Comparison of ENCODE assay signal across 10 mouse cellular contexts in the genomic region with DNA sequence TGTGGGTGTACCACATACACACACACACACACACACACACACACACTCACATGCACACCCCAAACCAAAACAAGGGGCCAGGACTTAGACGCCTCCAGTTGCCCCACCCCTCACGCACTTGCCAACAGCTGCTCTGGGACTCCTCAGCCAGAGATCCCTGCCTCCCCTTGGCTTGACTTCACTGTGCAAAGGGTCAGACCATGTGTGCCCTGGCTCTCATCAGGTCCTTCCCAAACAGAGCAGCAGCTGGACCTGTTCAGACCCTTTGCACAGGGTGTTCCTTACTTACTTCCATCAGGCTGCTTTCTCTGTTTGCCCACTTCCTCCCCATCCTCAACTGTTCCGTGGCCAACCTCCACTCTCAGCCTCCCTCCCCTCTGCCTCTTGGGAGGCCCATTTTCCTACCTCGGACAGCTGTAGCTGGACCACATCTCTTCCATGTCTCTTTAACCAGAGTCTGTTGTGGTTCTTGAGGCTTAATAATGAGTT. TPM values are rescaled to one million over a fixed set of nuclear protein-coding genes. Genes with fewer than 3 reads are reported as not detected.
DNase-seq lines count a peak whose midpoint lies in the region; ATAC-seq lines count a peak whose summit lies in the region.
"Had no signal": no experiment of that assay in that cellular context is flagged by ENCODE, and none has a peak within 500 bp of the region (broad histone marks: within the 10 kb centered on the region; RNA-seq: fewer than 3 reads in every experiment).

No protein-coding gene starts in this region.

- H3K27me3 ChIP-seq in heart, embryonic 10.5 days (ENCODE audit: insufficient read depth, poor library complexity, severe bottlenecking) = peaks cover 17% of the 10 kb centered on the region; the same call in 1 of the 2 replicates
- H3K27me3 ChIP-seq in forebrain, embryonic 16.5 days (replicated peaks; ENCODE audit: control insufficient read depth, insufficient read depth, low read length) = no peaks in the 10 kb centered on the region

- 64% methylated on average over 4 of the region's 4 CpGs for WGBS in heart, embryonic 10.5 days
- 74% methylated on average over 4 of the region's 4 CpGs for WGBS in forebrain, embryonic 16.5 days

- H3K4me1 ChIP-seq in heart, embryonic 10.5 days = peaks cover 36% of the 10 kb centered on the region
- H3K4me1 ChIP-seq in forebrain, embryonic 16.5 days (replicated peaks; ENCODE audit: control insufficient read depth, insufficient read depth, low read length) = 0 out of 2 replicates have a peak, but pooled peaks cover 3% of the 10 kb centered on the region

- peak; percentile 72 for ATAC-seq in common myeloid progenitor, adult 5-6 weeks (replicated peaks; ENCODE audit: low read depth, poor library complexity, severe bottlenecking)
- no peak for ATAC-seq in forebrain, embryonic 16.5 days

- H3K4me2 ChIP-seq in forebrain, embryonic 16.5 days (ENCODE audit: low read length) = no peak overlapping the region
- H3K4me2 ChIP-seq: hindbrain, embryonic 14.5 days had no signal

- no peak overlapping the region for H3K4me3 ChIP-seq in heart, embryonic 10.5 days
- H3K4me3 ChIP-seq in forebrain, embryonic 16.5 days (replicated peaks; ENCODE audit: low read length) = no peak overlapping the region

- intact Hi-C loops in heart, postnatal 36 days (cut with DNase I) = no loop called here

- H3K9me3 ChIP-seq in heart, embryonic 10.5 days = no peaks in the 10 kb centered on the region
- no peaks in the 10 kb centered on the region for H3K9me3 ChIP-seq in forebrain, embryonic 16.5 days (ENCODE audit: control insufficient read depth, low read length)

- no peaks in the 10 kb centered on the region for H3K36me3 ChIP-seq in heart, embryonic 10.5 days
- no peaks in the 10 kb centered on the region for H3K36me3 ChIP-seq in forebrain, embryonic 16.5 days (ENCODE audit: control insufficient read depth, insufficient read depth)

- peak; percentile 99 for DNase-seq in heart, adult 11 months
- no peak for DNase-seq in heart, embryonic 10.5 days (ENCODE audit: low spot score)
- peak; percentile 72 to 79 for DNase-seq in heart, postnatal 36 days
- DNase-seq in ovary, postnatal 36 days (ENCODE audit: low spot score) = peak; percentile 68
- no peak for DNase-seq in right cerebral cortex, postnatal 14 days
- DNase-seq in T-cell, adult 2 months (ENCODE audit: low spot score) = no peak
- DNase-seq: left cerebral cortex, postnatal 4 days had no signal

- no peak overlapping the region for H3K27ac ChIP-seq in heart, embryonic 10.5 days
- H3K27ac ChIP-seq in forebrain, embryonic 16.5 days (ENCODE audit: low read length) = no peak overlapping the region
- H3K27ac ChIP-seq: hindbrain, embryonic 14.5 days had no signal

- no peak overlapping the region for H3K9ac ChIP-seq in forebrain, embryonic 16.5 days (replicated peaks; ENCODE audit: low read depth, low read length)
- H3K9ac ChIP-seq: hindbrain, embryonic 14.5 days had no signal

RNA-seq across cellular contexts. Expression of a gene that starts 42.0 kb away (rescaled TPM):
- polyA plus RNA-seq in heart, embryonic 10.5 days (2016; fragmentation: Nextera tagmentation; extraction: Ambion mirVana) = 9.9 and 10.3 TPM in 2 replicates
- 20.4 and 21.1 TPM in 2 replicates for total RNA-seq in common myeloid progenitor, adult 5-6 weeks (2017)
- total RNA-seq in heart, postnatal 36 days (2021) = 10 to 100 TPM; 28.0 to 28.6 TPM
- 13.0 and 15.9 TPM in 2 replicates for polyA plus RNA-seq in forebrain, embryonic 16.5 days (2015; fragmentation: Nextera tagmentation; extraction: Ambion mirVana)

RNA-seq across cellular contexts. Expression of a gene that starts 49.9 kb away (rescaled TPM):
- polyA plus RNA-seq in heart, embryonic 10.5 days (2016; fragmentation: Nextera tagmentation; extraction: Ambion mirVana) = 5.6 and 9.4 TPM in 2 replicates
- 6.6 and 7.4 TPM in 2 replicates for total RNA-seq in common myeloid progenitor, adult 5-6 weeks (2017)
- total RNA-seq in heart, postnatal 36 days (2021) = 1 to 10 TPM; 1.8 to 2.5 TPM
- polyA plus RNA-seq in forebrain, embryonic 16.5 days (2015; fragmentation: Nextera tagmentation; extraction: Ambion mirVana) = 9.1 and 9.3 TPM in 2 replicates

RNA-seq across cellular contexts. Expression of a gene that starts 54.8 kb away (rescaled TPM):
- polyA plus RNA-seq in heart, embryonic 10.5 days (2016; fragmentation: Nextera tagmentation; extraction: Ambion mirVana) = 4.6 and 7.2 TPM in 2 replicates
- total RNA-seq in common myeloid progenitor, adult 5-6 weeks (2017) = not detected in 2 replicates
- 100 to 1,000 TPM; 105 to 136 TPM for total RNA-seq in heart, postnatal 36 days (2021)
- 11.3 and 11.8 TPM in 2 replicates for polyA plus RNA-seq in forebrain, embryonic 16.5 days (2015; fragmentation: Nextera tagmentation; extraction: Ambion mirVana)

Comparison
In these comparisons a context has a peak if more than half of its experiments do, and no peak if none do; other contexts are left out.
1. DNase-seq: peak in heart, adult 11 months (single experiment), heart, postnatal 36 days (2 of 2) and ovary, postnatal 36 days (single experiment); none in heart, embryonic 10.5 days (single experiment), right cerebral cortex, postnatal 14 days (single experiment) and T-cell, adult 2 months (single experiment).
2. RNA of a gene that starts 54.8 kb away (total RNA-seq): 105 to 136 TPM in heart, postnatal 36 days; not detected in common myeloid progenitor, adult 5-6 weeks; every median in the first group is over 100 times any median in the second.